Mouse (Mus musculus) embryonic facial prominence, embryonic 15.5 days (tissue): ENCODE data around the gene Eif2s1. TPM values are rescaled to one million over a fixed set of nuclear protein-coding genes. Genes with fewer than 3 reads are reported as not detected.

Experiments
- polyA plus RNA-seq: library from polyadenylated mRNA; unstranded; fragments of >200 nt; fragmentation: Nextera tagmentation; extraction: Ambion mirVana; gene quantifications from 2 replicates; pipeline ENCODE4 v1.2.1, GENCODE M21; 2015

Gene Eif2s1
- polyA plus RNA-seq, 1 experiment from 2014 or later = 180 TPM

Other genes starting within 250 kb of the Eif2s1 start
- gene Fam71d, start 170.3 kb upstream of the Eif2s1 start, polyA plus RNA-seq = not detected in 2 replicates
- gene Mpp5, start 112.9 kb upstream of the Eif2s1 start, polyA plus RNA-seq = 14.0 and 17.9 TPM in 2 replicates
- 68.1 and 71.0 TPM in 2 replicates for gene Atp6v1d, start 181 bp upstream of the Eif2s1 start, polyA plus RNA-seq
- 9.1 and 11.2 TPM in 2 replicates for gene Plek2, start 45.1 kb downstream of the Eif2s1 start, polyA plus RNA-seq
- gene Tmem229b, start 145.8 kb downstream of the Eif2s1 start, polyA plus RNA-seq = 10.3 and 11.8 TPM in 2 replicates
- 4.0 and 4.2 TPM in 2 replicates for gene Plekhh1, start 167.3 kb downstream of the Eif2s1 start, polyA plus RNA-seq
- 32.6 and 34.8 TPM in 2 replicates for gene Pigh, start 227.8 kb downstream of the Eif2s1 start, polyA plus RNA-seq